Mouse (Mus musculus) urinary bladder, postnatal 25 days (tissue): Measurements from ENCODE around the gene Gnl2.

Experiments used
- DNase-seq: peaks from one replicate; pipeline ENCODE4 v3.0.0; 2022; ENCODE audit warnings: low spot score

Gene Gnl2

GRCm38 (mm10) chr4:125002978-125003377, 13.4 kb upstream of the Gnl2 start:
- DNase-seq, result no peak

GRCm38 (mm10) chr4:125004886-125005285, 11.5 kb upstream of the Gnl2 start:
- DNase-seq, result no peak

GRCm38 (mm10) chr4:125007460-125007859, 8.9 kb upstream of the Gnl2 start:
- no peak for DNase-seq

- no peak for DNase-seq
These were observed 8.2 kb upstream of the Gnl2 start for GRCm38 (mm10) chr4:125008220-125008619.

- no peak for DNase-seq
These were observed 7.7 kb upstream of the Gnl2 start for GRCm38 (mm10) chr4:125008712-125009111.

GRCm38 (mm10) chr4:125017431-125017830, 1.0 kb downstream of the Gnl2 start:
- DNase-seq, result no peak

- no peak for DNase-seq
These were observed 4.6 kb downstream of the Gnl2 start for GRCm38 (mm10) chr4:125020780-125021538.

- DNase-seq, result peak; percentile 88
These were observed 13.7 kb downstream of the Gnl2 start for GRCm38 (mm10) chr4:125029891-125030614.

- no peak for DNase-seq
These were observed 18.0 kb downstream of the Gnl2 start for GRCm38 (mm10) chr4:125034341-125034740.

GRCm38 (mm10) chr4:125044454-125044853, 28.1 kb downstream of the Gnl2 start:
- no peak for DNase-seq

GRCm38 (mm10) chr4:125055385-125055784, 39.0 kb downstream of the Gnl2 start:
- no peak for DNase-seq

GRCm38 (mm10) chr4:125056476-125056875, 40.1 kb downstream of the Gnl2 start:
- DNase-seq, result no peak

GRCm38 (mm10) chr4:125057273-125057672, 40.9 kb downstream of the Gnl2 start:
- DNase-seq, result no peak

GRCm38 (mm10) chr4:125058033-125058432, 41.6 kb downstream of the Gnl2 start:
- DNase-seq, result no peak

- DNase-seq, result peak; percentile 19
These were observed 42.6 kb downstream of the Gnl2 start for GRCm38 (mm10) chr4:125059025-125059424.

GRCm38 (mm10) chr4:125063829-125064228, 47.4 kb downstream of the Gnl2 start:
- no peak for DNase-seq

GRCm38 (mm10) chr4:125065517-125066307, 49.3 kb downstream of the Gnl2 start, which contains the start of gene Dnali1:
Dnali1 (minus strand) TSS chr4:125065703.
- DNase-seq, result peak; percentile 55

GRCm38 (mm10) chr4:125066490-125067370, 50.3 kb downstream of the Gnl2 start, which contains the start of gene Snip1:
Snip1 (plus strand) TSS chr4:125066672.
- peak; percentile 89 for DNase-seq

GRCm38 (mm10) chr4:125077700-125078099, 61.3 kb downstream of the Gnl2 start:
- no peak for DNase-seq

GRCm38 (mm10) chr4:125078698-125079097, 62.3 kb downstream of the Gnl2 start:
- no peak for DNase-seq
